Mouse (Mus musculus): Measurements from ENCODE around the gene Grm4.

GRCm38 (mm10) chr17:27425016-27425415, 96.2 kb downstream of the Grm4 start:
- no peak for TF ChIP-seq ZNF384 (IDR thresholded peaks at IDR 0.05; ENCODE audit: low read depth, low read length)
- TF ChIP-seq CTCF (conservative IDR thresholded peaks at IDR 0.05 in 1 of 2, IDR thresholded peaks at IDR 0.05 in 1 of 2; ENCODE audit: low read depth in 2 of 2, low read length in 2 of 2), result no peak
- no peak for TF ChIP-seq USF1 (IDR thresholded peaks at IDR 0.05; ENCODE audit: low read depth, low read length)
- no peak for TF ChIP-seq CHD2 (IDR thresholded peaks at IDR 0.05; ENCODE audit: low read length)

Data from CH12.LX (cell line).